Mouse (Mus musculus): ENCODE results near the gene Ubxn2a.
A peak's percentile ranks its signal among the peaks of the same experiment; 100 is the strongest.

Ubxn2a gene

GRCm38 (mm10) chr12:4882086-4882485, 25.4 kb downstream of the Ubxn2a start:
- DNase-seq (ENCODE audit: extremely low read depth, insufficient read length, low spot score), result no peak

- DNase-seq (ENCODE audit: extremely low read depth, insufficient read length, low spot score), result no peak
These were observed 28.5 kb downstream of the Ubxn2a start for GRCm38 (mm10) chr12:4879048-4879447.

DNA sequence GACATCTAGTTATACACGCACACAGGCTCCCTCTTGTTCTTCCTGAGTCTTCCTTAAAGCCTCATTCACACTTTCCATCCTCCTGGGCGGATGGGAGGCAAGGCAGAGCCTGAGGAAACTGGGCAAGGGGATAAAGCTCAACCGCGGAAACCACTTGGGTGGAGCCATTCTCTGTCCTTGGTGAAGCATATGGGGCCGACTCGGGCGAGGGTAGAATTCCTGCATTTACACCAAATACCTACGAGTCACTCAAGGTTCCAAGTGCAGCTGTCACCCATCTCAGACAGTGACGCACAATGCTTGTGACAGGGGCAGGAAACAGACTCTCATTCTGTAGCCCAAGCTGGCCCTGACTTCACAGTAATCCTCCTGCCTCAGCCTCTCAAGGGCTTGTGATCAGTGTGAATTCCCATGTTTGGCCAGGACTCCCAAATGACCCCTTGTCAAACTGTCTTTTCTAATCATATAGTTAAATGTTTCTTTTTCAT, 29.2 kb downstream of the Ubxn2a start:
- no peak for DNase-seq (ENCODE audit: extremely low read depth, insufficient read length, low spot score)

DNA sequence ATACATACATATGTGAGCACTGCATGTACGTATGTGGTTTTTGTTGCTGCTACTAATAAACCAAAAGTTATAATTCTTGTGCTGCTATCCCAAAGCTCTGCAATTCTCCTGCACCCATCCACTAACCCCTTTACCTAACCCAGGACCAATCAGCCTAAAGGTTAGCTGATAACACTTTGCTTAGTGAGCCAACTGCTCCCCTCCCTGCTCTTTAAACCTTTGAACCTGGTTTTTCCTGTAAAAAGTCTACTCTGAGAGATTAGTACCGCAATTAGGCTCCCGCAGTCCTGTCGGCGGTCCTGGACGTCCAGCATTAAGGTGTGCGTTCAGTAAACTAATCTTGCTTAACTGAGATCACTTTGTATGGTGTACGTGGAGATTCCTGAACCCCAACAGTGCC, 31.9 kb downstream of the Ubxn2a start:
- no peak for DNase-seq (ENCODE audit: extremely low read depth, insufficient read length, low spot score)

- peak; percentile 54 for DNase-seq (ENCODE audit: extremely low read depth, insufficient read length, low spot score)
These were observed 33.2 kb downstream of the Ubxn2a start, which contains the start of gene Mfsd2b for GRCm38 (mm10) chr12:4874161-4874927. Gene Mfsd2b (minus strand): TSS chr12:4874359.

- DNase-seq (ENCODE audit: extremely low read depth, insufficient read length, low spot score), result no peak
These were observed 34.0 kb downstream of the Ubxn2a start for GRCm38 (mm10) chr12:4873531-4873930.

DNA sequence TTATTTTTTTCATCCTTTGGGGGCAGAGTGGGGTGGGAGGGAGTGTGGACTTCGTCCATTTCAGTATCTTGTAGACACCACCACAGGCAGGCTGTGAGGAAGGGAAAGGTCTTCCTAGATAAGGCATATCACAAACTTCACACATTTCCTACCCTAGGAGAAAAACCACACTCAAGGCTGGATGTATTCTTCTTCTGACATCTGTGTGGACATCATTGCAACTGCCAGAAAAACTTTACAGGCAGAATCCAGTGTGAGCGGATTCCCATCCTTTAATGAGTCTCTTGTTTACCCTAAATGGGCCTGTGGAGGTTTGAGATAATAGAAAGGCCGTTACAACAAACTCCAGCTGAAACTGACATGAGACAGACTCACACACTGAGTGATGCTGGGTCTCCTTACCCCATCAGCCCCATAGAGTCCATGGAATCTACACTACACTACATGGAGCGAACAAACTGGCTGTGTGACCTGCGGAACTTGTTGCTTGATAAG, 34.5 kb downstream of the Ubxn2a start:
- no peak for DNase-seq (ENCODE audit: extremely low read depth, insufficient read length, low spot score)

GRCm38 (mm10) chr12:4872273-4872672, 35.2 kb downstream of the Ubxn2a start:
- DNase-seq (ENCODE audit: extremely low read depth, insufficient read length, low spot score), result no peak

GRCm38 (mm10) chr12:4871260-4871659, 36.2 kb downstream of the Ubxn2a start:
- no peak for DNase-seq (ENCODE audit: extremely low read depth, insufficient read length, low spot score)

- DNase-seq (ENCODE audit: extremely low read depth, insufficient read length, low spot score), result no peak
These were observed 38.6 kb downstream of the Ubxn2a start for GRCm38 (mm10) chr12:4868924-4869323.

- DNase-seq (ENCODE audit: extremely low read depth, insufficient read length, low spot score), result no peak
These were observed 43.2 kb downstream of the Ubxn2a start for GRCm38 (mm10) chr12:4864338-4864690.

- DNase-seq (ENCODE audit: extremely low read depth, insufficient read length, low spot score), result no peak
These were observed 43.7 kb downstream of the Ubxn2a start for GRCm38 (mm10) chr12:4863654-4864337.

DNA sequence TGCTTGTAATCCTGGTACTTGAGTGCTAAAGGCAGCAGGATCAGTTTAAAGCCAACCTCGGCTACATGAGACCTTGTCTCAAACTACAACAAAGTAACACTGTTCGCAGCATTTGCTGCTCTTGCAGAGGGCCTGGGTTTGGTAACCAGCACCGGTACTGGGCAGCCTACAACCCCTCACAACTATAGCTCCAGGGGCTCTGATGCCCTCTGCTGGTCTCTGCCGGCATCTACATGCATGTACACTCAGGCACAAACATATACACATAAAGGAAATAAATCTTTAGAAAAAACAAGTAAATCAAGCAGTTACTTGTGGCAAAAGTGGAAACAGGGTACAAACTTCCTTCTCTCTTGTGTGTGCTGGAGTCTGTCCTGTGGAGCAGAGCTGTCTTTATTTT, 44.8 kb downstream of the Ubxn2a start:
- no peak for DNase-seq (ENCODE audit: extremely low read depth, insufficient read length, low spot score)

- no peak for DNase-seq (ENCODE audit: extremely low read depth, insufficient read length, low spot score)
These were observed 48.1 kb downstream of the Ubxn2a start for GRCm38 (mm10) chr12:4859241-4859914.

- DNase-seq (ENCODE audit: extremely low read depth, insufficient read length, low spot score), result no peak
These were observed 50.7 kb downstream of the Ubxn2a start for GRCm38 (mm10) chr12:4856834-4857233.

- no peak for DNase-seq (ENCODE audit: extremely low read depth, insufficient read length, low spot score)
These were observed 51.3 kb downstream of the Ubxn2a start for GRCm38 (mm10) chr12:4856160-4856559.

DNA sequence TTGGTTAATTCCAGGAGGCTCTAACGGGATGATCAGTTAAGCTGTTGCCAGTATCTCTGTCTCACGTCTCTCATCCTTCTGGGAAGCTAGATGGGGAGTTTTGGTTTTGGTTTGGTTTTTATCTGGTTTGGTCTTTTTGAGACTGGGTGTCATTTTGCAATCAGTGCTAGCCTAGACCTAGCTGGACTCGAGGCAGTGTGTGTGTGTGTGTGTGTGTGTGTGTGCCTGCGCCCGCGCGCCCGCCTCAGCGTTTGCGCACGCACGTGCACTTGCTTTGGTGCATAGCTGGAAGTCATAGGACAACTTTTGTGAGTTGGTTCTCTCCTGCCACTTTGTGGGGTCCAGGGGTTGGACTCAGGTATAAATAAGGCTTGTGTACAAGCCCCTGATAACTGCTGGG, 63.8 kb downstream of the Ubxn2a start:
- peak; percentile 70 for DNase-seq (ENCODE audit: extremely low read depth, insufficient read length, low spot score)

DNA sequence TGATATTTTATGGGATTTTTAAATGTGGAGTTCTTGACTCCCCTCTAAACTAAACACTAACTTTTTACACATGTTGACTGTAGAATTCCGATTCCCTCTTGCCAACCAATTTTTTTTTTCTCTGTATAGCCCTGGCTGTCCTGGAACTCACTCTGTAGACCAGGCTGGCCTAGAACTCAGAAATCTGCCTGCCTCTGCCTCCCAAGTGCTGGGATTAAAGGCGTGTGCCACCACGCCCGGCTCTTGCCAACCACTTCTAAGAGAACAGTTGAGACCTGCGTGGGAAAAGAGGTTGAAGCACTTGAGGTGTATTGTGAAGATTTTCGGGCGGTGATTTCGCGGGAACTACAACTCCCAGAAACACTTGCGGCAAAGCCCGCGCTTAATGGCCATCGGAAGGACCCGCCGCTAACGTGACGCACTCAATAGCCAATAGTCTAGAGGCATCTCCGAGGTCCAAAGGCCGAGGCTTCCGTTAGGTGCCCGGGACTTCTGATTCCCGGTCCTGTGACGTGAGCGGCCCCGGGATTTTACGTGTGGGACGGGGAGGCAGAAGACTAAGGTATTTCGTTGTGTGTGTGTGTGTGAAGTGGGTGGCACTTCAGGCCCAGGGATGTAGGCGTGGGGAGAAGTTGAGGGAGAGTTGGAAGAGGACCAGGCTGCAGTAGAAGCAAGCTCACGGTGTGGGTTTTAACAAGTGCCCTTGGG, 64.5 kb downstream of the Ubxn2a start, which contains the start of gene Wdcp:
Gene Wdcp, plus strand, starts transcription at position 414 of the 708 bp plus-strand sequence.
- peak; percentile 91 for DNase-seq (ENCODE audit: extremely low read depth, insufficient read length, low spot score)

- no peak for DNase-seq (ENCODE audit: extremely low read depth, insufficient read length, low spot score)
These were observed 65.0 kb downstream of the Ubxn2a start for GRCm38 (mm10) chr12:4842456-4842855.

DNA sequence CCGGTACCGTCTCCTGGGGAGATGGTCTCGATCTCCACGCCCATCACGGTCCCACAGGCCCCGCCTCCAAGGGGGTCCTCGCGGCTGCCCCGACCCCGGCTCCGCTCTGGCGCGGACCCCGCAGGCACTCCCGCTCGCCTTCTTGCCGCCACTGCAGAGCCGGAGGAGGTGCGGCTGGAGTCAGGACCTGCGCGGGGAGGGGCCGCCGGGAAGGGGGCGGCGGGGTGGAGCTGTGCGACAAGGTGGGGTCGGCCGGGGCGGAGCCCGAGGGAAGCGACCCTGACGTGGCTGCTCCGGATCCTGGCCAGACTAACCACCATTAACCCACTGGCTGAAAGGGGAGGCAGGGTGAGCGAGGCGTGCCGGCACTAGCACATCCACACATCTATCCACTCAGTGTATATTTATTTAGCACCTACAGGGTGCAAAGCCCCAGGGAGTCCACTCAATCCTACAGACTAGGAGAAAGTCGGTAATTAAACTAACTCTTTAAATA, 66.1 kb downstream of the Ubxn2a start, which contains the start of gene Fkbp1b:
Gene Fkbp1b, minus strand, starts transcription at position 200 of the 496 bp plus-strand sequence.
- DNase-seq (ENCODE audit: extremely low read depth, insufficient read length, low spot score), result peak; percentile 34

Measured in 3134 (cell line).